Mouse (Mus musculus): ENCODE results near the gene Kat5. TPM values are rescaled to one million over a fixed set of nuclear protein-coding genes. Genes with fewer than 3 reads are reported as not detected.

Kat5 gene
- total and polyA plus RNA-seq, 3 experiments, result 40.1 to 106 (median 81.9) TPM

DNA sequence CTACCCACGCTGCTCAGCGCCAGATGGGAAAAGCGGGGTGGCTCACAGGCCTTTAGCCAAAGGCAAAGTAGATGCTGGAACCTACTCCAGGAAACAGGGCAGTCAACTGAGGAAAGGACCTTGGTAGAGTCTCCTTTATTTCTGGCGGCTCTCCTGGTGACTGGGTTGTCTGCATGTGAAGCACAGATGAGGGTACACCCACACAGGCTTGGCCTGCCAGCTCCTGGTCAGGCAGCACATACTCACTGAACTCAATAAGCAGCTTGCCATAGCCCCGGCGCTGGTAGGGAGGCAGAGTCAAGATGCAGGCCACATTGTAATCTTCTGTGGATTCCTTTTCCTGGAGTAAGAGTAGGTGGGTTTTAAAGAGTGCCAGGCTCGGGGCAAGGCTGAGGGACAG lies 4.9 kb downstream of the Kat5 start:
- Histone ChIP-seq H3K4me1 (ENCODE audit: insufficient read depth, low read depth, low read length) (peaks cover 79% of the 10 kb centered on the region), H3K36me3 (replicated peaks) (peaks cover 75% of the 10 kb centered on the region), H3K4me3 (ENCODE audit: low read depth, low read length) (no peak overlapping the region), H3K9me3 (replicated peaks) (no peaks in the 10 kb centered on the region), H3K27me3 (ENCODE audit: insufficient read depth, low read length) (no peaks in the 10 kb centered on the region)
- no peak for DNase-seq (ENCODE audit: low spot score)
- ATAC-seq (ENCODE audit: extremely low read depth, insufficient number of reproducible peaks, low FRiP score, poor library complexity, severe bottlenecking), result no peak
- TF ChIP-seq CTCF (IDR thresholded peaks at IDR 0.05; ENCODE audit: low read depth, low read length) (no peak), GATA2 (IDR thresholded peaks at IDR 0.05; ENCODE audit: borderline replicate concordance, low read depth, low read length) (no peak), TAL1 (conservative IDR thresholded peaks at IDR 0.05; ENCODE audit: low read depth, low read length) (no peak), POLR2AphosphoS5 (IDR thresholded peaks at IDR 0.05; ENCODE audit: insufficient replicate concordance, low read depth, low read length) (no peak), GATA1 (IDR thresholded peaks at IDR 0.05; ENCODE audit: borderline replicate concordance, low read length) (no peak)

GRCm38 (mm10) chr19:5603664-5604063 lies 6.4 kb downstream of the Kat5 start:
- H3K4me3 ChIP-seq (ENCODE audit: low read depth, low read length), result peak overlapping the region; percentile 9; the same call in 1 of the 2 replicates
- H3K27me3 ChIP-seq (ENCODE audit: insufficient read depth, low read length), result no peaks in the 10 kb centered on the region
- ATAC-seq (ENCODE audit: extremely low read depth, insufficient number of reproducible peaks, low FRiP score, poor library complexity, severe bottlenecking) (no peak), DNase-seq (ENCODE audit: low spot score) (no peak)
- H3K36me3 ChIP-seq (replicated peaks), result peaks cover 67% of the 10 kb centered on the region
- H3K4me1 ChIP-seq (ENCODE audit: insufficient read depth, low read depth, low read length), result peaks cover 66% of the 10 kb centered on the region
- no peaks in the 10 kb centered on the region for H3K9me3 ChIP-seq (replicated peaks)
- TF ChIP-seq TAL1 (conservative IDR thresholded peaks at IDR 0.05; ENCODE audit: low read depth, low read length) (no peak), POLR2AphosphoS5 (IDR thresholded peaks at IDR 0.05; ENCODE audit: insufficient replicate concordance, low read depth, low read length) (no peak), GATA2 (IDR thresholded peaks at IDR 0.05; ENCODE audit: borderline replicate concordance, low read depth, low read length) (no peak), CTCF (IDR thresholded peaks at IDR 0.05; ENCODE audit: low read depth, low read length) (no peak), GATA1 (IDR thresholded peaks at IDR 0.05; ENCODE audit: borderline replicate concordance, low read length) (no peak)

DNA sequence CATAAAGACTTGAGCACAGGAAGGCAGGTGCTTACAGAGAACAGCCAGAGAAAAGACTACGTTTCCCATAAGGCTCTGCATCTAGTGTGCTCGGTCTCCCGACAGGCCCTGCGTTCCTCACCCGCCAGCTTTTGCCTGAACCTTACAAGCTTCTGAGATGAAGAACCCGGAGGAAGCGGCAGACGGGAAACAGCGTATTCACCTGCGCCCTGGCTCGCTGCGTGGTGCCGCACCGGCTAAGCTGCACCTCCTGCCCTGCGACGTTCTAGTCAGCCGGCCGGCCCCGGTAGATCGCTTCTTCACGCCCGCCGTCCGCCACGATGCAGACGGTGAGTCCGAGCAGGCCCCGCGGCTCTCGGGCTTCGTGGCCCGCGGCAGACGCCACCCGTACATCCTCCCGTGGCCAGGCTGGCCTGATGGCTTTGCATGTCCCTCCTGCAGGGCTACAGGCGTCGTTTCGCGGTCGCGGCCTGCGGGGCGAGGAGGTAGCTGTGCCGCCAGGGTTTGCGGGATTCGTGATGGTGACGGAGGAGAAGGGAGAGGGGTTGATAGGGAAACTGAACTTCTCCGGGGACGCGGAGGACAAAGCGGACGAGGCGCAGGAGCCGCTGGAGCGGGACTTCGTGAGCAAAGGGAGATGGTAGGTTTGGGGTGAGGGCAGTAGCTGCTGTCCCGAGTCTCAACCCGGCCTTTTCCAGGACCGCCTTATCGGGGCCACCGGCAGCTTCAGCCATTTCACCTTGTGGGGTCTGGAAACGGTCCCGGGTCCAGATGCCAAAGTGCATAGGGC lies 8.1 kb downstream of the Kat5 start, which contains the start of gene Rnaseh2c:
Gene Rnaseh2c (plus strand): TSS at position 122 of the 790 bp plus-strand sequence.
- Histone ChIP-seq H3K4me3 (ENCODE audit: low read depth, low read length) (peak within 1 kb of the TSS; percentile 93), H3K9me3 (replicated peaks) (peaks cover 3% of the 10 kb centered on the region; the same call in 1 of the 2 replicates), H3K27me3 (ENCODE audit: insufficient read depth, low read length) (peaks cover 7% of the 10 kb centered on the region), H3K36me3 (replicated peaks) (peaks cover 50% of the 10 kb centered on the region), H3K4me1 (ENCODE audit: insufficient read depth, low read depth, low read length) (peaks cover 54% of the 10 kb centered on the region)
- no peak for TF ChIP-seq GATA1 (IDR thresholded peaks at IDR 0.05; ENCODE audit: borderline replicate concordance, low read length)
- no peak for TF ChIP-seq CTCF (IDR thresholded peaks at IDR 0.05; ENCODE audit: low read depth, low read length)
- TF ChIP-seq POLR2AphosphoS5 (IDR thresholded peaks at IDR 0.05; ENCODE audit: insufficient replicate concordance, low read depth, low read length), result no peak
- TF ChIP-seq TAL1 (conservative IDR thresholded peaks at IDR 0.05; ENCODE audit: low read depth, low read length), result no peak
- TF ChIP-seq GATA2 (IDR thresholded peaks at IDR 0.05; ENCODE audit: borderline replicate concordance, low read depth, low read length), result no peak
- ATAC-seq (ENCODE audit: extremely low read depth, insufficient number of reproducible peaks, low FRiP score, poor library complexity, severe bottlenecking) (peak; percentile 64), DNase-seq (ENCODE audit: low spot score) (peak; percentile 82)

DNA sequence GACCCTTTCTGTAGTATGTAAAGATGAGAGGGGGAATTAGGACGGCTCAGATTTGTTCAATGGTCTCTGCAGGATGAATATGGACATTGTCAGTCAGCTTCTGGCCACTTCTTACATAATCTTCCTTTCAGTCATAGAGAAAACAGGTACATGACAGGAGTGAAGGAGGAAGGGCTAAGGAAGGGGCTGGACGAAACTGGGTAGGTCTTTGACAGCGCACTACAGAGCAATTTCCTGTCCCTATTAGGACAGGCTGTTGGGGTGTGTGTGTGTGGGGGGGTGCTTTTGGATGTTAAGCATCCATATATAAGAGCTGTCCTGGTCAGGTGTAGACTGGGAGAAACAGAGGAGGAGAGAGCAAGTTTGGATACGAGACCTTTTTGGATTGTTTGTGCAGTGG lies 10.8 kb downstream of the Kat5 start:
- H3K27me3 ChIP-seq (ENCODE audit: insufficient read depth, low read length), result peaks cover 21% of the 10 kb centered on the region
- DNase-seq (ENCODE audit: low spot score) (no peak), ATAC-seq (ENCODE audit: extremely low read depth, insufficient number of reproducible peaks, low FRiP score, poor library complexity, severe bottlenecking) (no peak)
- peaks cover 34% of the 10 kb centered on the region for H3K4me1 ChIP-seq (ENCODE audit: insufficient read depth, low read depth, low read length)
- H3K4me3 ChIP-seq (ENCODE audit: low read depth, low read length), result no peak overlapping the region
- H3K9me3 ChIP-seq (replicated peaks), result peaks cover 3% of the 10 kb centered on the region; the same call in 1 of the 2 replicates
- H3K36me3 ChIP-seq (replicated peaks), result peaks cover 23% of the 10 kb centered on the region
- TF ChIP-seq CTCF (IDR thresholded peaks at IDR 0.05; ENCODE audit: low read depth, low read length), result no peak
- no peak for TF ChIP-seq GATA2 (IDR thresholded peaks at IDR 0.05; ENCODE audit: borderline replicate concordance, low read depth, low read length)
- TF ChIP-seq TAL1 (conservative IDR thresholded peaks at IDR 0.05; ENCODE audit: low read depth, low read length), result no peak
- TF ChIP-seq POLR2AphosphoS5 (IDR thresholded peaks at IDR 0.05; ENCODE audit: insufficient replicate concordance, low read depth, low read length), result no peak
- TF ChIP-seq GATA1 (IDR thresholded peaks at IDR 0.05; ENCODE audit: borderline replicate concordance, low read length), result no peak

DNA sequence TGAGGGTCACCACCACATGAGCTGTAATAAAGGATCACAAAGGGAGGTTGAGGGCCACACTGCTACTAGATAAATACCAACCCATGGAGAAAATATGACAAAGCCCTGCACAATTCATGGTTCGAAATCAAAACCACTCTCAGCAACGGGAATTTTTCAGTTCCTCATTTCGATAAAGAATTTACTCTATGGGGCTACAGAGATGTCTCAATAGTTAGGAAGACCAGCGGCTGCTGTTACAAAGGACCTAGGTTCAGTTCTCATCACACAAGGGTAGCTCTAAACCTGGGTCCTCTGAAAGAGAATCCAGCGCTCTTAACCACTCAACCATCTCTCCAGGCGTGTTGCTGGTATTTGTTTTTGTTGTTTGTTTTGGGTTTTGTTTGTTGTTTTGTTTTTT lies 18.1 kb downstream of the Kat5 start:
- no peak for DNase-seq (ENCODE audit: low spot score)
- ATAC-seq (ENCODE audit: extremely low read depth, insufficient number of reproducible peaks, low FRiP score, poor library complexity, severe bottlenecking), result no peak
- Histone ChIP-seq H3K27me3 (ENCODE audit: insufficient read depth, low read length) (peaks cover 26% of the 10 kb centered on the region), H3K4me3 (ENCODE audit: low read depth, low read length) (no peak overlapping the region), H3K36me3 (replicated peaks) (no peaks in the 10 kb centered on the region), H3K9me3 (replicated peaks) (peaks cover 3% of the 10 kb centered on the region; the same call in 1 of the 2 replicates), H3K4me1 (ENCODE audit: insufficient read depth, low read depth, low read length) (no peaks in the 10 kb centered on the region)
- TF ChIP-seq TAL1 (conservative IDR thresholded peaks at IDR 0.05; ENCODE audit: low read depth, low read length), result no peak
- no peak for TF ChIP-seq GATA1 (IDR thresholded peaks at IDR 0.05; ENCODE audit: borderline replicate concordance, low read length)

GRCm38 (mm10) chr19:5589159-5589558 lies 20.9 kb downstream of the Kat5 start:
- Histone ChIP-seq H3K4me1 (ENCODE audit: insufficient read depth, low read depth, low read length) (no peaks in the 10 kb centered on the region; the same call in 1 of the 2 replicates), H3K27me3 (ENCODE audit: insufficient read depth, low read length) (peaks cover 31% of the 10 kb centered on the region), H3K9me3 (replicated peaks) (peaks cover 3% of the 10 kb centered on the region; the same call in 1 of the 2 replicates), H3K36me3 (replicated peaks) (no peaks in the 10 kb centered on the region), H3K4me3 (ENCODE audit: low read depth, low read length) (no peak overlapping the region)
- ATAC-seq (ENCODE audit: extremely low read depth, insufficient number of reproducible peaks, low FRiP score, poor library complexity, severe bottlenecking) (no peak), DNase-seq (ENCODE audit: low spot score) (no peak)
- TF ChIP-seq GATA1 (IDR thresholded peaks at IDR 0.05; ENCODE audit: borderline replicate concordance, low read length), result no peak
- no peak for TF ChIP-seq GATA2 (IDR thresholded peaks at IDR 0.05; ENCODE audit: borderline replicate concordance, low read depth, low read length)
- no peak for TF ChIP-seq TAL1 (conservative IDR thresholded peaks at IDR 0.05; ENCODE audit: low read depth, low read length)
- TF ChIP-seq POLR2AphosphoS5 (IDR thresholded peaks at IDR 0.05; ENCODE audit: insufficient replicate concordance, low read depth, low read length), result no peak
- TF ChIP-seq CTCF (IDR thresholded peaks at IDR 0.05; ENCODE audit: low read depth, low read length), result no peak
